Mouse (Mus musculus) embryonic facial prominence, embryonic 14.5 days (tissue): ENCODE data around the gene Dcst1. TPM values are rescaled to one million over a fixed set of nuclear protein-coding genes. Genes with fewer than 3 reads are reported as not detected.

Experiments
- ATAC-seq: fragments of 200-750 bp; cut with Nextera tagmentation; 2 replicates; pipeline ENCODE4 v1.8.0; 2017; ENCODE audit warnings: low read depth, moderate number of reproducible peaks, moderate TSS enrichment
- DNase-seq: peaks from one replicate; pipeline ENCODE4 v3.0.0-alpha.2; 2015; ENCODE audit warnings: low spot score
- H3K27ac ChIP-seq: fragments of 300-500 bp; sonication (generic); replicated peaks from 2 replicates; pipeline ENCODE4 v1.5.1; 2014; ENCODE audit warnings: low read depth, mild to moderate bottlenecking, low read length, moderate library complexity
- H3K27me3 ChIP-seq: fragments of 300-500 bp; sonication (generic); replicated peaks from 2 replicates; pipeline ENCODE4 v1.6.1; 2014; ENCODE audit warnings: low read length; ENCODE audit not compliant: control insufficient read depth, insufficient read depth
- H3K36me3 ChIP-seq: fragments of 300-500 bp; sonication (generic); 2 replicates; pipeline ENCODE4 v1.6.1; 2014; ENCODE audit warnings: low read length, mixed read lengths; ENCODE audit not compliant: control insufficient read depth, insufficient read depth
- H3K4me1 ChIP-seq: fragments of 300-500 bp; sonication (generic); 2 replicates; pipeline ENCODE4 v1.6.1; 2014; ENCODE audit warnings: antibody characterized with exemption, low read length; ENCODE audit not compliant: control insufficient read depth, insufficient read depth
- H3K4me2 ChIP-seq: fragments of 300-500 bp; sonication (generic); 2 replicates; pipeline ENCODE4 v1.6.1; 2014; ENCODE audit warnings: low read depth, mild to moderate bottlenecking, low read length, moderate library complexity, mixed read lengths
- H3K4me3 ChIP-seq: fragments of 300-500 bp; sonication (generic); 2 replicates; pipeline ENCODE4 v1.5.1; 2014; ENCODE audit warnings: low read depth, mild to moderate bottlenecking, low read length
- H3K9ac ChIP-seq: fragments of 300-500 bp; sonication (generic); 2 replicates; pipeline ENCODE4 v1.6.1; 2014; ENCODE audit warnings: low read depth, mild to moderate bottlenecking, low read length, moderate library complexity, mixed read lengths
- H3K9me3 ChIP-seq: fragments of 300-500 bp; sonication (generic); 2 replicates; pipeline ENCODE4 v1.6.1; 2016; ENCODE audit warnings: low read length; ENCODE audit not compliant: control insufficient read depth
- WGBS: fragments of 180-500 bp; shearing (Covaris S2); extraction: QIAGEN DNeasy Blood & Tissue Kit; methylation state at CpG from one replicate; pipeline ENCODE4 v1.1.7; 2014; 5-methylcytosine and 5-hydroxymethylcytosine counted together
- polyA plus RNA-seq: library from polyadenylated mRNA; unstranded; fragments of >200 nt; fragmentation: Nextera tagmentation; extraction: Ambion mirVana; gene quantifications from 2 replicates; pipeline ENCODE4 v1.2.1, GENCODE M21; 2014

The Dcst1 gene
- polyA plus RNA-seq, 1 experiment from 2014 or later, result 0.26 TPM

DNA sequence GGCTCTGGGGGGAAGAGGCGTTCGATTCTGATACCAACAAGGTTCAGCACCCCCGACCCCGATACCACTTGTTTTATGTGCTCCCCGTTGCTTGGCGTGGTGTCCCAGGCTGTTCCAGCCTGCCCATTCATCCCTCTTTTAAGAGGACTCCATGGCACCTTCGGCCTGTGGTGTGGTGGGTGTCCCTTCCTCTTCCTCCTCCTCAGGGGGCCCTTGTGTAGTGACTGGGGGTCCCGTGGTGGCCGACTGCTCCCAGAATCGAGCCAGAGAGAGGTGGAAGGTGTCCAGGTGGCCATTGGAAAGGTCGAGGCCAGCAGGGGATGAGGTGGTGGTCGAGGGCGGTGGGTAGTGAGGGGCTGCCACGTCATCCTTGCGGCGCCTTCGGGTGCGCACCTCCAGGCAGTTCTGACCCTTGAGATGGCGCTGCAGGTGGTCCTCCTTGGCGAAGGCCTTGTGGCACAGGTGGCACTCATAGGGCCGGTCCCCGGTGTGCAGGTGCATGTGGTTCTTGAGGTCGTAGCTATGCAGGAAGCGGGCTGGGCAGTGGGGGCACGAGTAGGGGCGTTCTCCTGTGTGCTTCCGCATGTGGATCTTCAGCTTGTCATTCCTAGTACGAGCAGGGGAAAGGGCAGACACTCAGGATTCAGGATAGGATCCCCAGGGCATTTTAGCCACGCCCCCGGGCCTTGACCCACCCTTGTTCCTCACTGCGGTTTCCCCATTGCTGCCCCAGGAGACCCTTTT lies 14.5 kb upstream of the Dcst1 start:
- no peaks in the 10 kb centered on the region for H3K27me3 ChIP-seq
- no peak overlapping the region for H3K27ac ChIP-seq
- peak overlapping the region; percentile 60; the same call in 1 of the 2 replicates for H3K4me2 ChIP-seq

DNA sequence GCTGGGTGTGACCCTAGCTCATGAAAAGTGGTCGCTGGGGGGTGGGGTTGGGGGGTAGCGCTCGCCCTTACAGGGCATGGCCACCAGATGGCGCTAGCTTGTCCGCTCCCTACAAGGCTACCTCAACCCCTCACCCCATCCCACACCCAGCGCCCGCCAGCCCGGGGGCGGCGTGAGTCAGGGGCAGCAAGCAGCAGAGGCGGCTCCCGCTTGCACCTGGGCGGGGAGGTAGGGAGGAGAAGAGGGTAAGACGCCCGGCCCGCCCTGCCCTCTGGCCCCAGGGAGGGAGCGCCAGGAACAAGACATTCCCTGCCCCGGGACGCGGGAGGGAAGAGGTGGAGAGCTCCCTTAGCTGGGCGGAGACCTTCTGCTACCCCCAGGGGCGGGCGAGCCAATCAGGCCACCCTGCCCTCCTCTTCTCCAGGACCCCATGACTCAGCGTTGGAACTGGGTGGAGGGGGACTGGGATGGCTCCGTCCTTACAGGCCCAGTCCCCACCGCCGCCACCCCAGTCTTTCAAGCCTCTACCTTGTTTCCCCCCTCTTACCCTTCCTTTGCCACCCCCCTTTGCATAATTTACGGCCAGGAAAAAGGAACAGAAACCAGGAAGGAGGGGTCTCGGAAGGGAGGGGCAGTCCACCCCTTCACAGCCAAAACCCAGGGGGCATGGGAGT lies 13.5 kb upstream of the Dcst1 start:
- Histone ChIP-seq H3K9me3 (no peaks in the 10 kb centered on the region), H3K4me1 (no peaks in the 10 kb centered on the region), H3K36me3 (0 out of 2 replicates have a peak, but pooled peaks cover 5% of the 10 kb centered on the region), H3K4me3 (peak overlapping the region; percentile 45), H3K4me2 (peak overlapping the region; percentile 60), H3K27ac (peak overlapping the region; percentile 45), H3K27me3 (no peaks in the 10 kb centered on the region), H3K9ac (peak overlapping the region; percentile 66)
- DNase-seq, result peak; percentile 88
- WGBS, result 2% methylated on average over 13 of the region's 29 CpGs
- ATAC-seq, result peak; percentile 89

More for the DNA sequence above, 14.5 kb upstream of the Dcst1 start:
- DNase-seq (no peak), ATAC-seq (no peak)
- Histone ChIP-seq H3K9me3 (no peaks in the 10 kb centered on the region), H3K4me1 (no peaks in the 10 kb centered on the region), H3K4me3 (no peak overlapping the region), H3K9ac (peak overlapping the region; percentile 66; the same call in 1 of the 2 replicates), H3K36me3 (0 out of 2 replicates have a peak, but pooled peaks cover 5% of the 10 kb centered on the region)
- 84% methylated on average over 30 of the region's 31 CpGs for WGBS

DNA sequence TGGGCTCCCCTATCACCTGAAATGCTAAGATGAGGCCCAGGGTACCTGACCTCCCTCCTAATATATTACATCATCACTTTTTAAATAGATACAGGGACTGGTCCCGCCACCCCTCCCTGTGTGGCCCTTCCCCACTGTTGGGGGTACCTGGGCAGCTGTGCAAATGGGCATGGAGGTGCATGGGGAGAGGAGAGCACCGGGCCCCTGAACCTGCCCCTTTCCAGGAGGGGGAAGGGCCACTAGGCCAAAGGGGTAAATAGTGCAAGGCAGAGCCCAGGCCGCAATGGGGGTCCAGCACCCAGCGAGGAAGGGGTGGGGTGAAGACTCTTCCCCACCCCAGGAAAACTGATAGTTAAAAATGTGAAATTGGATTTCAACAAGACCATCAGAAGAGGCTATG lies 12.8 kb upstream of the Dcst1 start:
- no peak overlapping the region for H3K4me3 ChIP-seq
- H3K9me3 ChIP-seq, result no peaks in the 10 kb centered on the region
- no peaks in the 10 kb centered on the region for H3K4me1 ChIP-seq
- DNase-seq (no peak), ATAC-seq (peak; percentile 1; the same call in 1 of the 2 replicates)
- peak overlapping the region; percentile 66; the same call in 1 of the 2 replicates for H3K9ac ChIP-seq
- peak overlapping the region; percentile 60 for H3K4me2 ChIP-seq
- WGBS, result 74% methylated on average over 4 of the region's 4 CpGs
- H3K27ac ChIP-seq, result no peak overlapping the region
- 0 out of 2 replicates have a peak, but pooled peaks cover 5% of the 10 kb centered on the region for H3K36me3 ChIP-seq
- no peaks in the 10 kb centered on the region for H3K27me3 ChIP-seq

- Histone ChIP-seq H3K9ac (no peak overlapping the region), H3K4me1 (no peaks in the 10 kb centered on the region), H3K36me3 (no peaks in the 10 kb centered on the region), H3K27me3 (no peaks in the 10 kb centered on the region), H3K4me3 (no peak overlapping the region), H3K9me3 (no peaks in the 10 kb centered on the region), H3K27ac (no peak overlapping the region), H3K4me2 (no peak overlapping the region)
- ATAC-seq, result no peak
- 41% methylated on average over 5 of the region's 5 CpGs for WGBS
- no peak for DNase-seq
These were observed 8.7 kb upstream of the Dcst1 start for GRCm38 (mm10) chr3:89373581-89374231.

- no peaks in the 10 kb centered on the region for H3K4me1 ChIP-seq
- H3K27ac ChIP-seq, result no peak overlapping the region
- no peak overlapping the region for H3K9ac ChIP-seq
- ATAC-seq (no peak), DNase-seq (no peak)
- no peak overlapping the region for H3K4me2 ChIP-seq
- H3K9me3 ChIP-seq, result no peaks in the 10 kb centered on the region
- H3K4me3 ChIP-seq, result no peak overlapping the region
- H3K36me3 ChIP-seq, result no peaks in the 10 kb centered on the region
- WGBS, result 60% methylated on average over 11 of the region's 11 CpGs
- H3K27me3 ChIP-seq, result no peaks in the 10 kb centered on the region
These were observed 2.3 kb upstream of the Dcst1 start for GRCm38 (mm10) chr3:89367338-89367737.

GRCm38 (mm10) chr3:89365486-89366414 lies 697 bp upstream of the Dcst1 start:
- Histone ChIP-seq H3K27me3 (no peaks in the 10 kb centered on the region), H3K4me3 (no peak overlapping the region), H3K9ac (no peak overlapping the region), H3K4me2 (no peak overlapping the region), H3K9me3 (no peaks in the 10 kb centered on the region), H3K36me3 (no peaks in the 10 kb centered on the region), H3K27ac (no peak overlapping the region), H3K4me1 (no peaks in the 10 kb centered on the region)
- DNase-seq (no peak), ATAC-seq (no peak)
- WGBS, result 69% methylated on average over 20 of the region's 20 CpGs

DNA sequence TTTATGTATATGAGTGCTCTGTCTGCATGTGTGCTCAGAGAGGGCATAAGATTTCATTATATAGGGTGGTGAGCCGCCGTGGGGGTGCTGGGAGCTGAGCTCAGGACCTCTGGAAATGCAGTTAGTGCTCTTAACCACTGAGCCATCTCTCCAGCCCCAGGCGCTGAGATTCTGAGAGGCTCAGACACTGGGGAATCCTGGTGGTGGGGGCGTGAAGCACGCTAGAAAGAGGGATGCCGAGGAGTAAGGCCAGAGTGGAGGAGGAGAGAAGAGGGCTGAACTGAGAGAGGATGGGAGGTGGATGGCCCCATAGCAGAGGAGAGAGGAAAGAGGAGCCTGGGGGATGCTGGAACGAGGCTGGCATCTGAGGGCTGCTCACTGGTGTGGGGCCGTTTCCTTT lies 422 bp downstream of the Dcst1 start:
- Histone ChIP-seq H3K27ac (no peak overlapping the region), H3K9ac (no peak overlapping the region), H3K4me2 (no peak overlapping the region), H3K4me1 (no peaks in the 10 kb centered on the region), H3K4me3 (no peak overlapping the region), H3K27me3 (no peaks in the 10 kb centered on the region), H3K9me3 (no peaks in the 10 kb centered on the region), H3K36me3 (no peaks in the 10 kb centered on the region)
- no peak for DNase-seq
- 58% methylated on average over 8 of the region's 8 CpGs for WGBS
- ATAC-seq, result no peak

- no peak within 1 kb of the TSS for H3K4me3 ChIP-seq
- DNase-seq, result no peak
- no peaks in the 10 kb centered on the region for H3K4me1 ChIP-seq
- H3K36me3 ChIP-seq, result no peaks in the 10 kb centered on the region
- WGBS, result 81% methylated on average over 6 of the region's 7 CpGs
- H3K4me2 ChIP-seq, result no peak within 1 kb of the TSS
- no peaks in the 10 kb centered on the region for H3K27me3 ChIP-seq
- no peak for ATAC-seq
- no peak within 1 kb of the TSS for H3K27ac ChIP-seq
- H3K9ac ChIP-seq, result no peak within 1 kb of the TSS
- no peaks in the 10 kb centered on the region for H3K9me3 ChIP-seq
These were observed 3.4 kb downstream of the Dcst1 start, which contains the start of gene Dcst2 for GRCm38 (mm10) chr3:89361675-89362074. Gene Dcst2, plus strand, starts transcription at chr3:89361975.
